Mouse (Mus musculus) adrenal gland, postnatal 10 days (tissue): ENCODE data around the gene Mpi. TPM values are rescaled to one million over a fixed set of nuclear protein-coding genes. Genes with fewer than 3 reads are reported as not detected.

Experiments used
- DNase-seq: peaks from one replicate; pipeline ENCODE4 v3.0.0; 2021; ENCODE audit warnings: mixed read lengths
- long read RNA-seq, 2 experiments: library from polyadenylated mRNA; stranded (forward); transcript quantifications; one replicate each; pipeline ENCODE4 v2.0.0; 2021
- total RNA-seq, 2 experiments: library from RNA; stranded (reverse); gene quantifications; 2 replicates each; pipeline ENCODE4 v1.2.3; 2021

The Mpi gene
- total RNA-seq: 10 to 100 TPM; 31.1 to 47.1 TPM
- long read RNA-seq, experiment 1, transcript Mpi-201 (8 exons, 1,780 nt): major isoform, 15 of 24 reads
- long read RNA-seq, experiment 1, partial matches to known transcripts: 5 of 24 reads
- long read RNA-seq, experiment 1, other reads (novel, unspliced or antisense): 4 of 24 reads
- long read RNA-seq, experiment 2, transcript Mpi-201 (8 exons, 1,780 nt): major isoform, 9 of 17 reads
- long read RNA-seq, experiment 2, partial matches to known transcripts: 2 of 17 reads
- long read RNA-seq, experiment 2, other reads (novel, unspliced or antisense): 6 of 17 reads

DNA sequence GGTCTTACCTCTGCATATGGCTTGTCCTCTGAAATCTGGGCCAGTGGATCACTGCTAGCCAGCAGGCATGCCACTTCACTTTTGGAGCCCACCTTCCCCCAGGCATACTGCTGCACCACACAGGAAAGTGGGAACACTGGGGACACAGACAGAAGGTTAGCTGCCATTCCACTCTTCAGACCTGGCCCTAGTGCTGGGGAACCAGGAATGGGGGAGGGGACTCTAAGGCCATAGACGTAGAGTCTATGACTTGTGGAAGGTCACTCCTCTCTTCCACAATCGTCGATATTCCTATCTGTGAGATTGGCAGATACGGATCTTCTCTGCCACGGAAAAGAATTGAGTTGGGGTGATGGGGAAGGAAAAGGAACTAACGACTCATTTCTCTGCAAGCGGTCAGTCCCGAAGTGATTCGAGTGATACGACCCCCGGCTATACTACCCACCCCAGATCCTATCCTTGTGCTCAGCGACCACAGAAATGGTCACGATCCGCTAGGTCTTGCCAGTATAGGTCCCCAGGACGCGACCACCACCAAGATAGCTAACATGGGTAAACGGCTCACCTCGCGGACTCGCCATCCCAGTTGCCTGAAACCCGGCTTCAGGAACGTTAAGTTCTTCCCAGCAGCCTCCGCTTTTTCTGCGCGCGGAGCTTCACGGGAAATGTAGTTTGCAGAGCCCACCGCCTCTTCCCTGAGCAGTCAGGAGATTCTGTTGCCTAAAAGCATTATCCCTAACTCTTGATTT is at the start of gene Mpi:
TSS of gene Mpi (minus strand) at position 625 of the 749 bp plus-strand sequence.
- peak; percentile 82 for DNase-seq

DNA sequence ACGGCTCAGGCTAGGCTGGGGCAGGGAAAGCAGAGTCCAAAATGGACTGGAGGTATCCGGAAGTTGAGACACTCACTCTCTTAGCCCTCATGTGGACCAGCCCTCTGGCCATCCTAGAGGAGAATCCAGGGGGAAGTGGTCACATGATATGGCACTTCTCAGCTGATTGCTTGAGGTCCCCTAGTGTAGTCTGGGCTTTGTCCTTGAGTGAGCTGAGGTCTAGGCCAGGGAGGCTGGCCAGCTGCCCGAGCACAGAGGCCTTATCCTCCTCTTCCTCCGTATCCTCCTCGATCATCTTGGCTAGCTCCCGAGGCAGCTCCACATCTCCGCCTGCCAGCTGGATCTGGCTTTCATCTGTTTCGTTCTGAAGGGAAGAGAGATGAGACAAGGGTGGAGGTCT is 49.5 kb upstream of the Mpi start:
- no peak for DNase-seq

DNA sequence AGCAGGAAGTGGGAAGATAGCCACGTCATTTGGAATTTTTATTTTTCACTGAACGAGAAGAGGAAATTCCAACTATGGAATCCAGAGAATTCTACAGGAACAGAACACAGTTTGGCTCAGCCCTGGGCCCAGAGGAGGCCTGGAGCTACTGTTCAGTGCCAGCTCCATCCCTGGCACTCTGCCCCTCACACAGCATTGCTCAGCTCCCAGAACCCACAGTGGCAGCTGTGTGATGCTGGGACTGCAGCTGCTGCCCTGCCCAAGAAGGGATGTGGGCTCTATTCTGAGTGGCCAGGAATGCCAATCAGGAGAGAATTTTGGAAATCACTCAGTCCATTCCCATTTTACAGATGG is 48.8 kb upstream of the Mpi start:
- no peak for DNase-seq

DNA sequence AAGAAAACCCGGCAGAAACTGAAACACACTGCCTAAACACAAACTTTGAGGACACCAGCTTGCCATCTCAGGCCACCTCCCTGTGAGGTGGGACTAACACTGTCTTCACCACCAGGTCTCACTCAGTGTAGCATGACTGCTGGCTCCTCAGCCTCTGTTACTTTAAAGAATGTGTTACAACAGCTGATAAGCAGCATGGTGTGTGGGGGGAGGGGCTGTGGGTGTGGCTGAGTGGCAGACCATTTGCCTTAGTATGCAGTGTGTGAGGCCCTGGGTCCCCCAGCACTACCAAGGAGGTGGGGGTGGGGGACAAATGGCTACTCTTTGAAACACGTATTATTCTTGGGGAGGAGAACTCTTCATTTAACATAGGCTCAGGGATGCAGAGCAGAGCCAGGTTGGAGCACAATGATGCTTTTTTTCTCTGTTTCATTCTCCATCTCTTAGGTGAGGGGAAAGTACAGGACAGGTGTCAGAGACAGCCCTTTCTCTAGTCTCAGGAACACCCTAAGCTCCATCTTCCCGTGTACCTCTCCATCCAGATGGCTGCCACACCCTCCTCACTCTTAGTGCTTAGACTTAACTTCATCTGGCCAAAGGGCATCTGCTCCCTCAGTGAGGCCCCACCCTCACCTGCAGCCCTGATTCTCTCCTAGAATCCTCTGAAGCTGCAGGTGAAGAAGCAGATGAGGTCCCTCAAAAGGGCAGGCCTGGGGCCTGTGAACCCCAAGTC is 48.2 kb upstream of the Mpi start:
- no peak for DNase-seq

DNA sequence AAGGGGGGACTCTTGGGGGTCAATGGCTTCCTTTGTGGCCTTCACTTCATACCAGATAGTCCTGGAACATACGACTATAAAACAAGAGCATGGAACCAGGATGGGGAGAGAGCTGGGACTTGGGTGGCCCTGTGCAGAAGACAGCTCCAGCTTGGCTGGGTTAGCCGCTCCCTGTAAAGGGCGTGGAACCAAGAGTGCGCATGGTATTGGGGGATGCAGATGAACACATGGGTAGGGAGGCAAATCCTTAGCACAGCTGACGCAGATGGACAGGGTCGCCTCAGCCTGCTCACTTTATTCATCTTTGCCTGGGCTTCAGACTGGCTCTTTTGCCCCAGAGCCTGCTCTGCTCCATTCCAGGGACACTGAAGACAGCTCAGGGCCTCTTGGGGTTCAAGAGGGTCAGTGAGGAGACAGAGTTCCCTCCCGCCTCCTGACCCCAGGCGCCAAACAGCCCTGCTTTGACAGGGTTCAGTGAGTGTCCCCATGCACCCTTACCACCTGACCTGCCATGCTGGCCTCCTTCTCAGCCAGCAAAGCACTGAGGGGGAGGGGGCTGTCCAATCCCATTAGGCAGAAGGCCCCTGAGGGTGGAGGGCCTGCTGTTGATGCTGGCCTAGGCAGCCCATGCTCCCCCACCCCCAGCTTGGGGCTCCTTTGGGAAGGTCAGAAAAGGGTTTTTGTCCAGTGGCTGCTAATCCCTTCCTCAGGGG is 46.4 kb upstream of the Mpi start:
- no peak for DNase-seq

DNA sequence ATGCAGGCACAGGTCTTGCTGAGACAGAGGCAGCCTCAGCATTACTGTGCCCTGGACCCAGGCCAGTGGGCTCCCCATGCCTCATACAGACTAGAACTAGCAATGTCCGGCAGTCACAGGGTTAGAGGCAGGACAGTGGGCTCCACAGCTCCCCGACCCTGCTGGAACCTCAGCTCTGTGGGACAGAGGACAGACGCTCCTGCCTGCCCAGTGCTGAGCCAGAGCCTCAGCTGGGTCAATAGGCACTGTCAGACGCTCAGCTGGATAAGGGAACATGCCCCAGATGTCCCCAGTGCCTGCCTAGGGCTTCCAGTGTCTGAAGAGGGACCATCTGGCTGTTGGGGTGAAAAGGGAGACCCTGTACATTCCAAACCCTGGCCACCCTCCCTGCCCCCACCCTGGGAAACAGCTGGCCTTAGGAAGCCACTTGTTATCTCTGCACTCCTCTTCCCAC is 45.4 kb upstream of the Mpi start:
- no peak for DNase-seq

DNA sequence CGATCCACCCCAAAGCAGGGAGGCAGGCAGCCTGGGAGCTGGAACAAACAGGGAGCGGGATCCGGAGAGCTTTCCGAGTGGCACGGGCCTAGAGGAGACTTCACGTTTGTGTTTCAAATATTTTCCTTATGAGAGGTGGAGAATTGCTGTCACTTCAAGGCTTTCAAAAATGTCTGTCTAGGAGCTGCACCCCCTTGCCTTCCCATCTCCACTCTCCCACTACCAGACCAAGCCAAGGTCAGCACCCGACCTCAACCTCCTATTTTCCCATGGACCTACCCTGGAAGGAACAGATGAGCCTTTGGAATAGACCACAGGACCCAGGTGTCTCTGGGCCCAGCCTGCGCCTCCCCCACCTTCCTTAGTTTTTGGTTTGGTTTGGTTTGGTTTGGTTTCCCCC is 44.7 kb upstream of the Mpi start:
- no peak for DNase-seq

DNA sequence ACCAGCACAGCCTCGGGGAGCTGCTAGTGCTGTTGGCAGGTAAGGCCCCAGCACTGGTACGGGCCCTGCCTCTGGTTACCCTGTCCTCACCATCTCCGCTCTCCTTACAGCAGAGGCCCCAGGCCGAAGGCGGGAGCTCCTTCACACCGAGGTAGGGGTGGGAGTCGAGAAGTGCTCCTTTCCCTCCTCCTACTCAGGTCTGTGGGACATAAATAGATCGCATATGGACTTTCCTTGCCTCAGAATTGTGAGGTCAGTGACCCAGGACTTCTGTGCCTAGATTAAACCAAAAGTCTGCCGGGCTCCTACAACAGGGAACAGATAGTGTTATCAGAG is 41.6 kb upstream of the Mpi start:
- DNase-seq: no peak

DNA sequence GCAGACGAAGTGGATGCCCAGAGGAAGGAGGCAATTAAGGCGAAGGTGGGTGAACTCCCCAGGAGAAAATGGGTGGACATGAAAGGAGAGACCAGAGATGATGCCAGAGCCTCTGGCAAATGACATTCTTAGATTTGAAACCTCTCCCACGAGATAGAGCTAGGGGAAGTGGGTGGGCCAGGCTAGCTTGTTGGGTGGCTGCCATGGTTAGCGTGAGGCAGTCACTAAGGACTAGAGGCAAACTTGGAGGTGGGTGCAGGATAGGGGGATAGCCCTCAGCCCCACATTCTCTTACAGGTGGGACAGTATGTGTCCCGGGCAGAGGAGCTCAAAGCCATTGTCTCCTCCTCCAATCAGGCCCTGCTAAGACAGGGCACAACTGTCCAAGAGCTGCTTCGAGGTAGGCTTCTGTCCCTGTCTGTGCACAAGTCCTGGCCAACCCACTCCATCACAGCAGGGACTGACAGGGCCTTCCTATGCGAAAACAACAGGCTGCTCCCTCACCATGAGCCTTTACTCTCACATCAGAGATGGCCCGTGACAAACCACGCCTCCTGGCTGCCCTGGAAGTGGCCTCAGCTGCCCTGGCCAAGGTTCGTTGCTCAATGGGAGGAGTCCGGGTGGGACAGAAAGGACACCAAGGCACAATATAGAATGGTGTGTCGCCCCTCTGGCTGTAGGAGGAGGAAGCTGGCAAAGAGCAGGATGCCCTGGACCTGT is 41.1 kb upstream of the Mpi start:
- DNase-seq: no peak

DNA sequence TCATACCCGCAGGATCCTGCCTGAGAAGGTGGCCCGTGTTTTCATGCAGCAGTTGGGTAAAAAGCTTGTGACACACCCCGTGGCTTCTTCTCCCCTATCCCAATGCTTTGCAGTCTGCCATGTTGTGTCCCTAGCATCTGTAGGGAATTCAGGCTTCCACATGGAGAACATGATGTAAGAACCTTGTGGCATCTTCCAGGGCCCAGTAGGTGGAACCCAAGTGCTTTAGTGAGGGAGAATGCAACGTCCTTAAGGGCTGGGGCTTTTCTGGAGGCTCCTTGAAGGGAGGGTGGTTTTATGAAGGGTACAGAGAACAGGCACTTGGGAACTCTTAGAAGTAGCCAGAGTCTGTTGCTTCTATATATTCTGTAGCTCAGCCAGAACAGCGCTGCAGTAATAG is 38.2 kb upstream of the Mpi start:
- no peak for DNase-seq

DNA sequence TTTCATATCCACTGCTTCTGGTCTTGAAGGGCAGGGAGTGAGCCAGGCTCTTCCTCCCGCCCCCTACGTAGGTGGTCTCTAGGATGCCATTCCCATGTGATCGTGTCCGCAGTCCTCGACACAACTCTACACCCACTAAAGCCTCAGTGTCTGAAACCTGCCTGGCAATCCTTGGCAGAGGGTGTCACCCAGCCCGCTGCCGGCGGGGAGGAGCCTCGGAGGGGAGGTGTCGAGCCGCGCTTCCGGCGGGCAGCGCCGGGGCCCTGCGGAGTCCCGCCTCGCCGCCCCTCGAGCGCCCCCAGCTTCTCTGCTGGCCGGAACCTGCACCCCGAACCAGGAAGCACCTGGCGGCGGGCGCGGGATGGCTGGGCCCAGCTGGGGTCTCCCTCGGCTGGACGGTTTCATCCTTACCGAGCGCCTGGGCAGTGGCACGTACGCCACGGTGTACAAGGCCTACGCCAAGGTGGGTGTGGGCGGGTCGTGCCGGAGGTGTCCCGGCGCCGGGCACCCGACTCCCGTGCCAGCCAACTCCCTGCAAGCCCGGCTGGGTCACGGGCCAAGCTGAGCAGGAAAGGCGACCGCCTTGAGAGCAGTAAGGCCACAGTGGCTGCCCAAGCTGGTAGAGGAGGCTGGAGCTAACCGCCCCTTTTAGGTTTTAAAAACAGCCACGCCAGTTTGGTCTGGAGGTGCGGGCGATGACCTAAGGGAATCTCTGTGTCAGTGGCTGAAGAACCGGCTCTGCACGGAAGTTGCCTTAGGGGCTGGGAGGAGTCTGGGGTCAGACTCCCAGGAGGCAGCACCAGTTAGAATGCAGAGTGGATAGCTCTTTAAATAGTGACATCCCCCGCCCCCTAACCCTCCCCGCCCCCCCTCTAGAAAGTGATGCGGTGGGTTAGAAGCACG is 36.9 kb upstream of the Mpi start, which contains the start of gene Ulk3:
TSS of gene Ulk3 (plus strand) at position 229 of the 903 bp plus-strand sequence.
- DNase-seq: peak; percentile 89

DNA sequence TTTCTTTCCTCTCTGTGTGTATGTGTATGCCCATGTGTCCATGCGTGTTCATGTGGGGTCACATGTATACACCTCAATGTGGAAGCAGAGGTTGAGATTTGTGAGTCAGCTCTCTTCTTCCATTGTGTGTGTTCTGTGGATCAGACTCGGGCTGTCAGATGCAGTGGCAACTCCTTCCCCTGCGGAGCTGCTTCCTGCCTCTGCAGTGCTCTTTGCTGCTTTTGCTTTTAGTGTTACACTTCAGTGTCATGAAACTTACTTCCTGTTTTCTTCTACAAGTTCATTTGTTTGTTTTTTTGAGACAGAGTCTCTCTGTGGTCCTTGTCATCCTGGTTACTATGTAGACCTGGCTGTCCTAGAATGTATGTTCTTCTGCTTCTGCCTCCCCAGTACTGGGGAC is 32.4 kb upstream of the Mpi start:
- DNase-seq: no peak

DNA sequence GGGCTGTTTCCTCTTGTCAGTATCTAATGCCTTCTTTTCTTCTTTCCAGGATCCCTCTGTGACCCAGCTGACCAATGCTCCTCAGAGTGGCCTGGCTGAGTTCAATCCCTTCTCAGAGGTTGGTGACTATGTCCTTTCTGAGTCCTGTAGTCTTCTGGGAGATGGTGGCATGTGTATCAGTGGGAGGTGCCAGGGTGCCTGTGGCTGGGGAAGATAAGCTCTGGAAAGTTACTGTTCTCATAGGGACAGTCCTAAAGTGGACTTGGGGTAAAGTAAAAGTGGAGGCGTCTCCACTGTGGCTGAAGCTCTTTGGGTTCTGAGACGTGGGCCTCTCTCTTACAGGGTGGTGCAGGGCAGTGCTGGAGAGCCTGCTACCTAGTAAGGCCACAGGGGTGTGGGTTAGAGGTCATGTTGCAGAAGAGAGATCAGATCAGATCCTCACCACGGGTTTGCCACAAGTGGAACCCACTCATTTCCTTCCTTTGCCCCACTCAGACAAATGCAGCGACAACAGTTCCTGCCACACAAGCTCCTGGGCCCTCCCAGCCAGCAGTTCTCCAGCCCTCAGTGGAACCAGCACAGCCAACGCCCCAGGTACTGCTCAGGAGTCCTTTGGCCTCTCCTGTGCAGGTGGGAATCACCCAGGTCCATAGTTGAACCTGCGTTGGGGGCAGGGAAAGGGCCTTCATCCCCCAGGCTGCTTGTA is 24.7 kb upstream of the Mpi start:
- no peak for DNase-seq

DNA sequence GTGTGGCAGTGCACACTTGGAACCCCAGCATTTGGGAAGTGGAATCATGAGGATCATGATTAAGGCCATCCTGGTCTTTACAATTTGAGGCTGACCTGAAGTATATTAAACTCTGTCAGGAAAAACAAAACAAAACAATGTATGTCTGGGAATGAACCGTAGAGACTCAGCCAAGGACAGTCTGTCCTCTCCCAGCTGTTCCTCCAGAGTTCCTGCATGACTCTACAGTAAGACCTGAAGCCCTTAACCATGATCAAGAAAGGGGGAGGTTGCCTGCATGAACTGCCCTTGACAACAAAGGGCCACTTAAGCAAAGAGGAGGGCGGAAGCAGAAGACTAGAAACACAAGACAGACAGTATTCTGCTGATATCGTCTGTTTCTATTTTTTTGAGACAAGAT is 23.0 kb upstream of the Mpi start:
- DNase-seq: no peak

DNA sequence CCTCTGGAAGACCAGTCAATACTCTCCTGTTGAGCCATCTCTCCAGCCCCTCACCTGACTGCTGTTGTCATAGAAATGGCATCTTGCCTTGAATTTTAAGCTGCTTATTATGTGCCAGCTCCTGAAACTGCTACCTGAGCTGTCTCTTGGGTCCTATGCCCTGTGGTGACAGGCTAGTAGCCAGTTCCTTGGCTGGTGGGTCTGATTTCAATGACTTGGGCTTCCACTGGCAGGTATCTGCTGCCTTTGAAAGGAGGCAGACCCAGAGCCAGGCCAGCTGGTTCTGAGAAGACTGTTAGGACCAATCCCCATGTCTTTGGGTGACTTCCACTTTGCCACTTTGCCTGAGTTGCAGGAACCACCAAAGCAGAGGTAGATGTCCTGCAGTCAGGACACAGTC is 21.8 kb upstream of the Mpi start:
- no peak for DNase-seq

DNA sequence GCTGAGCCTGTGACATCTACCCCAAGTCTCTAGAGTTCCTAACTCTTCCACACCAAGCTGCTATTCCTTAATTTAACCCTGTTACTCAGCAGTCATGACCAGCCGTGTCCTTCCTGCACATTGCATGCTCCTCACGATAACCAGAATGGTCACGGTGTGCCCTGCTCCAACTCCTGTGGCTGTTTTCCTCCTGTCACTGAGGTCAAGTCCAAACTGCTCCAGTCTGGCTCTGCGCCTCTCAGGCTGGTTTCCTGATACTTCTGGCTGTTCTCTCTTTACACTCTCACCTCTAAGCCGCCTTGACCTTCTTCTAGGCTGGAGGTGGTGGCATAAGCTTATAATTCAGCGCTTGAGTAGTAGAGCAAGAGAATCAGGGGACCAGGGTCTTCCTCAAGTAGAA is 15.9 kb upstream of the Mpi start:
- DNase-seq: no peak

DNA sequence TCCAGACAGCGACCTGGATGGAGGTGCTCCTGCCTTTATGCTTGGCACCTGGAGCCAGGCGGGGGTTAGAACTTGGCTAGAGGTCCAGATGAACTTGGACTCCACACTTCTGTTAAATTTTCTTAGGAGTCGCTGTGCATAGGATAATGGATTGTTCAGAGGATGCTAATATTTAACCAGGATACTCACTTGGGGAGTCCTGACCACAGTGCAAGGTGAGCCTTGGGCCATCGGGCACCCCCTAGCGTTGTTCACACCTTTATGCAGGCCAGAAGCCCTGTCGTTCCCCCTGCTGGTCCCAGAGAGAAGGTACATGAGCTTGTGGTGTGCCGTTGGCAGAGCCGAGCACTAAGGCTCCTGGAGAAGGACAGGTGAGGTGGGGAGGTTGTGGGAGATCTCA is 14.3 kb upstream of the Mpi start:
- DNase-seq: no peak

DNA sequence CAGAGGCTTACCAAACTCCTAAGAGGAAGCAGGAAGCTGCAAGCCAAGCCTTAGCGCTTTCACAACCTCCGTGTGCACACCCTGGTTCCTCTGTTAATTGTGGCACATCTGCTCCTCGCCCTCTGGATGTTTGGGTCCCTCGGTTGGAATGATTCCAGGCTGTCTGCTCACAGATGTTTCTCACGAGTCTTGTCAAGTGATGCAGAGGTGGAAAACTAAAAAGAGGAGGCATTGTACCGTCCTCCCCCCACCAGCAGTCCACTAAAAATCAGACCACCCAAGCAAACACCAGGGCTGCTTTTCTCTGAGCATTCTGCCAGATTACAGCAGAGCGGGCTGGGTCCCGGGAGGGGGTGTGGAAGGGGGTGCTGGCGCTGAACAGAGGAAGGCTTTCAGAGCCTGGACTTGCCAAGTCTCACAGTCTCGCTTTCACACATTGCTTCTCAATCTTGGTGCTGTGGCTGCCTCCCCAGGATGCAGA is 13.2 kb upstream of the Mpi start:
- DNase-seq: peak; percentile 49

DNA sequence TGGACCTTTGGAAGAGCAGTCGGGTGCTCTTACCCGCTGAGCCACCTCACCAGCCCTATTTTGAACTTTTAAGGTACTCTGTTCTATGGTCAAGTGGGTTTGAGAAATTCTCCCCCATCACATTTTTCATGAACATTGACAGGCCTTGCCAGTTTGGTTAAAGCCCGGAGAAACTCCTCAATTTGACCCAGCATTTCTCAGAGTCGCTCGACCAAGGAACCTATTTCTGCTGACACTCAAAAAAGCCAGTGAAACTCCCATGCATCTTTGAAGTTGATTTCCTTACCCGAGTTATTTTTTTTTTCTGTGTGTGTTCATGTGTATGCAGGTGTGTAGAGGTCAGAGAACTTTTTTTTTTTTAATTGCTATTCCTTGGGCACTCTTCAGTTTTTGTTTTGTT is 12.0 kb upstream of the Mpi start:
- DNase-seq: no peak

DNA sequence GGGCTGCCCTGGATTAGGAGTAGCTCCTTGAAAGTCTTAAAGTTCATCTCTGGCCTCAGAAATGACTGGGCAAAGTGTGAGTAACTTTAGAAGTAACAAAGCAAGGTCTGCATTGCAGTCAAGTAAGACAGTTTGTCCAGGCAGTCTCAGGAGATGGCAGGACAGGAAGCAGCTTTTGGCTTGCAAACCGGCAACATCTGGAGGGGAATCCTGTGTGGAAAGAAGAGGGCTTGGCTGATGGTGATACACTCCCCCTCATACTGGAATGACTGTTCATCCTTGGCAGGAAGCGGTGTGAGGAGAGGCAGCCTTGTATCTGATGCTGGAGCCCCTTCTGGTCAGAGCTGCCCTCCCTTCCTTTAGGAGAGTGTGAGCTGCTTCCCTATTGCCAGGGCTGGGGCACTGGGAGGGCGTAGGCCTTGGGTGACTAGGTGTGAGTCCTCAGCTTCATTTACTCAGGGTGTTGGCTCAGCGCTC is 10.4 kb upstream of the Mpi start:
- DNase-seq: peak; percentile 33
